Mouse (Mus musculus): ENCODE results near the gene Synj2. TPM values are rescaled to one million over a fixed set of nuclear protein-coding genes. Genes with fewer than 3 reads are reported as not detected.

Gene Synj2
- polyA plus RNA-seq, 1 experiment, result 11.2 TPM

DNA sequence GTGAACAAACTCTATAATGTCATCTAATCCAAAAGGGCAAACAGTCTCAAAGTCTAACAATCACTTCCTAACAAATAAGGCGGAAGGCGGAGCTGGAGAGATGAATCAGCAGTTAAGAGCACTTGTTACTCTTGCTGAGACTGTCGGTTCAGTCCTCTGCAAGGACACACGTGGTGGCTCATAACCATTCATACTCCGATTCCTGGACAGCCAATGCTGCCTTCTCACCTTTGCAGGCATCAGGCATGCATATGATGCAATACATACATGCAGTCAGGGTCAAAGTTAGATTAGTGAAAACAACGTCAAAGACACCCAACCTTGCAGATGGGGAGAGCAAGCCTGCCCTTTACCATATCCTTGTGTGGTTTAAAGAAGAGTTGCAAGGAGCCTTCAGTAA, 150.5 kb downstream of the Synj2 start:
- Histone ChIP-seq H3K4me3 (ENCODE audit: insufficient read depth, low read length) (no peak overlapping the region), H3K27ac (ENCODE audit: insufficient read depth, low read depth, low read length) (no peak overlapping the region), H3K4me1 (ENCODE audit: control insufficient read depth, insufficient read depth, low read length) (no peaks in the 10 kb centered on the region)
- TF ChIP-seq CTCF (IDR thresholded peaks at IDR 0.05; ENCODE audit: low read depth, low read length), result no peak
- TF ChIP-seq POLR2A (IDR thresholded peaks at IDR 0.05; ENCODE audit: borderline replicate concordance, low read depth, low read length), result no peak

Other genes with a start within 250 kb of the Synj2 start
- gene Snx9, start 100.0 kb upstream of the Synj2 start, polyA plus RNA-seq (2012; ENCODE audit: insufficient read depth, insufficient read length, missing spikeins), result 77.6 and 78.7 TPM in 2 replicates
- 6.7 and 10.3 TPM in 2 replicates for gene Serac1, start 138.5 kb downstream of the Synj2 start, polyA plus RNA-seq (2012; ENCODE audit: insufficient read depth, insufficient read length, missing spikeins)
- gene Gtf2h5, start 138.5 kb downstream of the Synj2 start, polyA plus RNA-seq (2012; ENCODE audit: insufficient read depth, insufficient read length, missing spikeins), result 48.5 and 56.7 TPM in 2 replicates
- gene Tulp4, start 165.2 kb downstream of the Synj2 start, polyA plus RNA-seq (2012; ENCODE audit: insufficient read depth, insufficient read length, missing spikeins), result 40.6 and 42.9 TPM in 2 replicates